Mouse (Mus musculus): ENCODE data around the gene Shb. TPM values are rescaled to one million over a fixed set of nuclear protein-coding genes. Genes with fewer than 3 reads are reported as not detected.

The Shb gene
- total RNA-seq, 2 experiments from 2014 or later = 15.4 to 16.6 TPM

GRCm38 (mm10) chr4:45449012-45449411, 83.3 kb downstream of the Shb start:
- DNase-seq = no peak

- peak in 1 of 2 experiments; percentile 33 for DNase-seq
These were observed 83.8 kb downstream of the Shb start for GRCm38 (mm10) chr4:45448481-45448880.

GRCm38 (mm10) chr4:45447196-45447595, 85.1 kb downstream of the Shb start:
- DNase-seq = no peak

GRCm38 (mm10) chr4:45445235-45445634, 87.0 kb downstream of the Shb start:
- no peak for DNase-seq

- no peak for DNase-seq
These were observed 87.5 kb downstream of the Shb start for GRCm38 (mm10) chr4:45444813-45445212.

- DNase-seq = no peak
These were observed 88.6 kb downstream of the Shb start for GRCm38 (mm10) chr4:45443652-45444051.

GRCm38 (mm10) chr4:45442237-45442636, 90.0 kb downstream of the Shb start:
- no peak for DNase-seq

- no peak for DNase-seq
These were observed 90.5 kb downstream of the Shb start for GRCm38 (mm10) chr4:45441778-45442177.

- DNase-seq = no peak
These were observed 93.0 kb downstream of the Shb start for GRCm38 (mm10) chr4:45439281-45439680.

GRCm38 (mm10) chr4:45437010-45437409, 95.3 kb downstream of the Shb start:
- DNase-seq = no peak

- DNase-seq = no peak
These were observed 95.8 kb downstream of the Shb start for GRCm38 (mm10) chr4:45436383-45436913.

- no peak for DNase-seq
These were observed 96.4 kb downstream of the Shb start for GRCm38 (mm10) chr4:45435899-45436298.

- DNase-seq = no peak
These were observed 97.6 kb downstream of the Shb start for GRCm38 (mm10) chr4:45434681-45435080.

- DNase-seq = no peak
These were observed 98.2 kb downstream of the Shb start for GRCm38 (mm10) chr4:45434071-45434470.

- DNase-seq = no peak
These were observed 100.5 kb downstream of the Shb start for GRCm38 (mm10) chr4:45431806-45432205.

GRCm38 (mm10) chr4:45431316-45431715, 101.0 kb downstream of the Shb start:
- no peak for DNase-seq

- DNase-seq = no peak
These were observed 102.8 kb downstream of the Shb start for GRCm38 (mm10) chr4:45429451-45429850.

- no peak for DNase-seq
These were observed 105.4 kb downstream of the Shb start for GRCm38 (mm10) chr4:45426724-45427457.

- no peak for DNase-seq
These were observed 108.9 kb downstream of the Shb start for GRCm38 (mm10) chr4:45423406-45423805.

- no peak for DNase-seq
These were observed 109.6 kb downstream of the Shb start for GRCm38 (mm10) chr4:45422640-45423039.

GRCm38 (mm10) chr4:45421519-45422260, 110.6 kb downstream of the Shb start:
- no peak for DNase-seq

GRCm38 (mm10) chr4:45420733-45421132, 111.5 kb downstream of the Shb start:
- DNase-seq = no peak

GRCm38 (mm10) chr4:45419051-45419450, 113.2 kb downstream of the Shb start:
- no peak for DNase-seq
